Mouse (Mus musculus) ES-CJ7 (cell line): Measurements from ENCODE around the gene Pkd1.

Source experiments
- DNase-seq: peaks from one replicate; pipeline ENCODE4 v3.0.0; 2011; ENCODE audit warnings: low read depth, low spot score

Gene Pkd1

DNA sequence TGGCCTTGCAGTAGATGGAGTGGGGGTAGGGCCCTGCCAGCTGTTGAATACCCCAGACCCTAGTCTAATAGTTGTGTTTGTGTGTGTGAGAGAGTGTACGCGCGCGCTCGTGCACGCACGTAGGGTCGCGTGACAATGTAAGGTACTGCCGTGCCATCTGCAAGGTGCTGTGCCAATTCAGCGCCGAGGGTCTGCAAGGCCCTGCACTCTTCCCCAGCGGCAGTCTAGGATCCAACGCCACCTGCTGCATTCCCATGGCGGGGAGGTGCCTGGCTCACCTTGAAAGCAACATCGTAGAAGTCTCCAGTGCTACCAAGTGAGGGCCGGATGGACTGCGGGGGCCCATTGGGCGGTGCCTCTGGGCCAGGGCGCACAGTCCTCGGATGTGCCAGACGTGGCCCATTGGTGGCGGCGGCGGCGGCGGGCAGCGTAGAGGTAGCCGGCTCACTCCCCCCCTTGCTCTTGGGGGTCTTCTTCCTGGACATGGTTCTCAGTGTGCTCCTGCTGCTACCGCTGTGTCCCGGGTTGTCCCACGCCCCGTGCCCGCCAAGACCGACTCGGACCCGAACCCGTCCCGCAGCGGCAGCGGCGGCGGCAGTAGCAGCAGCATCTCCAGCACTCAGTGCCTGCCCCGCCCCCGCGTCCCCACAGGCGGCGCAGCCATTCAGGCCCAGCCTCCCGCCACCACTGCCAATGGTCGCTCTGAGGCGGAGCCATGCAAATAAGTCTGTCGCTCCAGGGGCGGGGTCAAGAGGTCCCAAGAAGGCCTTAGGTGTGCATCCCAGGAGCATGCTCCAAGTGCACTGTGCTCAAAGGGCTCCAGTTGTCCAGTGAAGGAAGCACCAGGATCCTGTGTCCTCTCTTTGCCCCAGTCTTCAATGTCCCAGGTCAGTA lies 16.3 kb upstream of the Pkd1 start:
- peak; percentile 95 for DNase-seq

DNA sequence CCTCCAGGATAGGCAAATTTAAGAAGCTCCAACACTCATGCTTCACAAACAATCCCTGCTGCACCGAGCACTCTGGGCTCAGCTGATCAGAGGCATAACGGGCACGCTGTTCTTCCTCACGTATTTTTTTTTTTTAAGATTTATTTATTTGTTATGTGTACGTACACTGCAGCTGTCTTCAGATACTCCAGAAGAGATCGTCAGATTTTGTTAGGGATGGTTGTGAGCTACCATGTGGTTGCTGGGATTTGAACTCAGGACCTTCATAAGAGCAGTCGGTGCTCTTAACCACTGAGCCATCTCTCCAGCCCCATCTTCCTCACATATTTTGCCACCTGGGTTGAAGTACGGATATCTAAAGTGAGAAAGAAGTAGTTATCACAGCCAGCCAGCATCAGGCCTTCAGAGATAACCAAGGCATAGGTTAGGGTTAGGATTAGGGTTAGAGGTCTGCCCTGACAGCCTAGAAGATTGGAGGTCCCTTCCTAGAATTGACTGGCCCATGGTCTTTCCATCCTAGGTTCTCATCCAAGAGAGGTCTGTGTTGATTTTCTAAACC lies 15.4 kb upstream of the Pkd1 start, which contains the start of gene Rab26:
TSS of gene Rab26 (minus strand) at position 51 of the 559 bp plus-strand sequence.
- DNase-seq: no peak

DNA sequence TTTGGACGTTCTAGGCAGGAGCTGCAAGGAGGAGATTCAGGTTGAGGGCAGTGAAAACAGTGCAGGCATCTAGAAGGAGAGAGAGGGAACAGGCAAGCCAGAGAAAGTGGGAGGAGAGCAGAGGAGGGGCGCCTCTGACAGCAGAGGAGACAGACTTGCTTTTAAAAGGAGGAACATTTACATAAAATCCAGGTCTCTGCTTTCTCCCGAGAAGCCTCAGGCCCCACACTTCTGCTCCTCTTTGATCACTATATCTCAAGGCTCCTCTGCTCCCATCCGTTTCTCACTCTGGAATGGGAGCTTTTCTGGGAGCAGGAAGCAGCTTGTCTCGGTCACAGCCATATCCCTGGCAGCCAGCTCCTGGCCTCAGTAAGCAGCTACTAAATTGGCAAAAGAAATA lies 14.3 kb upstream of the Pkd1 start:
- DNase-seq: no peak

DNA sequence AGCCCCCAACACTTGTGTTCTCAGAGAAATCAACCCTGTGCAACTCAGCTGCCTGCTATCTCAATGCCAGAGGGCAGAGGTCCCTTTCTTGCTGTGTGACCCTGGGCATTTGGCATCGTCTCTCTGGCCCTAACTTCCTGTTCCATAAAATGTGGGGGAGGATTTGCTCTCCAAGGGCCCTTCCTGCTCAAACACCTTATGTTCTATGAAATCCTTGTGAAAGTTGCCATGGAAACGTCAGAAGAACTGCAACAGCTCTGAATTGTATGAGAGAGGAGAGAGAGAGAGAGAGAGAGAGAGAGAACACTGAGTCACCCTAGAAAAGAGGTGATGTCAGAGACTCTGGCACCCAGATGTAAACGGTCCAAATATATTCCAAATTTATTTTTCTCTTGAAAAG lies 12.1 kb upstream of the Pkd1 start:
- DNase-seq: no peak

DNA sequence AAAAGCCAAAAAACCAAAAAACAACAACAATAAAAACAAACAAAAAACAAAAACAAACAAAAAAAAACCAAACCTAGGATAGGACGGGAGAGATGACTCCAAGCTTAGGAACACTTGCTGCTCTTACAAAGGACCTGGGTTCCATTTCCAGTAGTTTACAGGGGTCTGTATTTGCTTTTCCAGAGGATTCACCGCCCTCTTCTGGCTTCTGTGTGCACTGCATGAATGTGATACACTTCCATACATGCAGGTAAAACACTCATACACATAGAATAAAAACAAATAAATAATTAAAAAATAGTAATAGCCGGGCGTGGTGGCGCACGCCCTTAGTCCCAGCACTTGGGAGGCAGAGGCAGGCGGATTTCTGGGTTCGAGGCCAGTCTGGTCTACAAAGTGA lies 10.7 kb upstream of the Pkd1 start:
- peak; percentile 78 for DNase-seq

DNA sequence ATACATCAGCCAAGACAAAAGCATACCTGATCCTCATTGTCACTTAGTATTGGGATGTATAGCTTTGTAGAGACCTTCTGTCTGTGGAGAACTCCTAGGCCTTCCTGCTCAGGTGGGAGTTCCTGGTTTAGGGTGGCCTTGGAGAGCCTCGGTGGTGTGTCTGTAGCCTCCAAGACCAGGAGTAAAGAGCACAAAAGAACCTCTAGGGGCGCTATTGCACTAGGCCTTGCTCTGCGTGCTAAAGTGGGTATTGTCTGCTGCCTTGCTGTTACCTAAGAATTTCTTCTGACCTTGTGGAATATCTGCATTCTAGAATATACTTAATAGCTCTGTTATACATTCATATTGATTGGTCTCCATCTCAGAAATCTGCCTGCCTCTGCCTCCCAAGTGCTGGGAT lies 9.3 kb upstream of the Pkd1 start:
- DNase-seq: no peak

DNA sequence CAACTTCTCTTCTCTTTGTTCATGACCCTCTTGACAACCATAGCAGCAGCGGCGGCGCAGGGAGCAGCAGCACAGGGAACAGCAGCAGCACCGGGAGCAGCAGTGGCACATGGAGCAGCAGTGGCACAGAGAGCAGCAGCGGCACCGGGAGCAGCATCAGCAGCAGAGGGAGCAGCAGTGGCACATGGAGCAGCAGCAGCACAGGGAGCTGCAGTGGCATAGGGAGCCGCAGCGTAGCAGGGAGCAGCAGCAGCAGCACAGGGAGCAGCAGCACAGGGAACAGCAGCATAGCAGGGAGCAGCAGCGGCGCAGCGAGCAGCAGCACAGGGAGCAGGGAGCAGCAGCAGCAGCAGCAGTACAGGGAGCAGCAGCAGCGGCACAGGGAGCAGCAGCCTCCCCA lies 5.0 kb upstream of the Pkd1 start:
- peak; percentile 45 for DNase-seq

DNA sequence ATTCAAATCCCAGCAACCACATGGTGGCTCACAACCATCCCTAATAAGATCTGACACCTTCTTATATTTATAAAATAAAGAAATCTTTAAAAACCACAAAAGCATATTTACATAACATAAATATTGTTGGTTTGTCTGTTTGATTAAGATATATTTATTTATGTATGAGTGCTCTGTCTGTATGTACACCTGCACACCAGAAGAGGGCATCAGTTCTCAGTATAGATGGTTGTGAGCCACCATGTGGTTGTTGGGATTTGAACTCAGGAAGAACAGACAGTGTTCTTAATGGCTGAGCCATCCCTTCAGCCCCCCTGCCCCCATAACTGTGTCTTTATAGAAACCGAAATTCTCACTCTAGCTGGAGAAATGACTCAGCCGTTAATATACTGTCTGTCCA lies 4.4 kb upstream of the Pkd1 start:
- no peak for DNase-seq

DNA sequence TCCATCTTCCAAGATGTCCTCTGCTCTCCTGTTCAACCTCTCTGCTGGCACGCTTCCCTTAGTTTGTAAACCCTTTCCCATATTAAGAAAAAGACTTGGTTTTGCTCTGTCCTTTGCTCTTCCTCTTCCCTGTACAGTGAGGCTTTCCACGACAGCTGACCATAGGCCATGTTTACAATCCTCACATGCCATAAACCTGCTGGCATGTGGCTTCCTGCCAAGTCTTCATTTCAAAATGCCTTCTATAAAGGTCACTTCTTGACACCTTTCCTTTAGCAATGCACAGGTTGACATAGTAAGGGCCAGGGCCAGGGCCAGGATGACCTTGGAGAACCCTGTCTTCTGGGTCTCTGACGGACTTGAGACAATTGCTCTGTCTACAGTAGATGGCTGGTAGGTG lies 3.4 kb upstream of the Pkd1 start:
- no peak for DNase-seq

DNA sequence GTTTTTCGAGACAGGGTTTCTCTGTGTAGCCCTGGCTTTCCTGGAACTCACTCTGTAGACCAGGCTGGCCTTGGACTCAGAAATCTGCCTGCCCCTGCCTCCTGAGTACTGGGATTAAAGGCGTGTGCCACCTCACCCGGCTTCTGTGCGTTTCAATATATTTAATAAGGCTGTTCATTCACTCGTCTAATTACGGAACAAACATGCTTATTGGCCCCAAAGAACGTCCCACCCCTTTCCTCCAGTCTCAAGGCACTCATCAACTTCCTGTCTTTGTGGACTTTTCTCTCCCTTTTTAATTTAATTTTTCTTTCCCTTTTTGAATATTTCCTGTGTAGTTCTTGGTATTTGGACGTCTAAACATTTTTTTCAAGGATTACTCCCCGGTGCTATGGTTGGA lies 1.2 kb upstream of the Pkd1 start:
- DNase-seq: no peak

DNA sequence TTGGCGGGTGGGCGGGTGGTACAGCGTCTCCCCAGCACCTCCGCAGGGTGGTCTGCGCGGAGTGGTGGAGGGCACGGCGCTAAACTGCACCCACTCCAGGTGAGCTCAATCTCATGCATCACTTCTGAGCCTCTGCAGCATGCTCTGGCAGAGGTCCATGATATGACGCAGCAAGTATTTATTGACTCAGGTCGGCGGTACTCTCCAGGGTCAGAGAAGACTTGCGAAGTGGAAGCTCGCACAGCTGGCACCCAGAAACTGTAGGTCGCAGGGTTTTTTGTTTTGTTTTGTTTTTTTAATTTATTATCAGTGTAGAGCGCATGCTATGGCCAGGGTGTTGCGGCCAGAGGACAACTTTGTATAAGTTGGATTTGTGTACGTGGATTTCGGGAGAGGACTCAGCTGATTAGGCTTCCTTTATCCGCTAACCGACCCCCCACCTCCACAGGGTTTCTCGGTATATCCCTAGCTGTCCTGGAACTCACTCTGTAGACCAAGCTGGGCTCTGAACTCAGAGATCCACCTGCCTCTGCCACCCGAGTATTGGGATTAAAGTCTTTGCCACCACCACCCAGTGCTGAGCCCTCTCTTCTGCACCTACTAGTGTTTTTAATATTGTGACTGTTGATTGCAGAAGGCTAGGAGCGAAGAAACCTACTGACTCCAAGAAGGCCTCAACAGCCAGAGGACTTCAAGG lies 565 bp upstream of the Pkd1 start:
- DNase-seq: no peak

DNA sequence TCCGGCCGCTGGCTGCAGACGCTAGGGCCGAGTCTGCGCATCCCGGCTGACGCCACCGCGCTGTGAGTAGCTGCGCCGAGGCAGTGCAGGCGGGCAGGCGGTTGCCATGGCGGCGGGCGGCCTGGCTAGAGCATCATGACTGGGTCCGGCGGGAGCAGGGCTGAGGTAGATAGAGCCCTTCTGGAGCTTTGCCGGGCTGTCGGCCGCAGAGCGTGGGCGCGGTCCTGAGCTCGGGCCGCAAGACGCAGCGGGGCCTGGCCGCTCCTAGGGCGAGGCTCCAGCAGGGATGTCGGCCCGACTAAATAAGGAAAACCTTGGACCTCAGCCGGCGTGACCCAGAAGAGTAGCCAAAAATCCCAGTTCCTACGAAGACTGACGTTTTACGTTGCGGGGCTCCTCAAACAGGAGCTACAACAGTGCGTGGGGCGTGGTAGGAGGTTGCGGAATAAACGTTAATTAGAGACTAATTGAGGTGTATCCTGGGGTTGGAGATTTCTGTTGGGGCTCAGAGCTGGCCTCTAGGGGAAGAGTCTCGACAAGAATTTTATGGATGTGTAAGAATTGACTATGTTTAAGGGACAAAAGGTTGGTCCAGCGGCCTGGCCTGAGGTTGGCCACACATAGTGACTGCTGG lies 899 bp downstream of the Pkd1 start:
- DNase-seq: peak; percentile 80

DNA sequence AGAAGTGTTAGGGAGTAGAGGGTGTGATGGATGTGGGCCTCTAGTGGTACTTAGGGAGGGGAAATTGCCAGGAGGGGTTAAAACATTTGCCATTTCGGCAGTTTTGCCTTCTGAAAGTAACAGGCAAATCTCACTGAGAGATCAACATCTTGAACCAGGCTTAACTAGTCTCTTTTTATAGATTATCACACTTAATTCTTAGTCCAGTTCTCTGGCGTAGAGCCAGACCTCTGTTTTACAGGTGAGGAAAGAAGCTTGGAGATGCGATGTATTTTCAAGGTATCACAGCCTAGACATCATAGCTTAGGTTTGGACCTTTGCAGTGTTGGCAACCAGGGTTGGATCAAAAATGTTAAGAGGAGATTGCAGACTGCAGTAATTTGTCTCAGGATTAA lies 1.4 kb downstream of the Pkd1 start:
- no peak for DNase-seq

DNA sequence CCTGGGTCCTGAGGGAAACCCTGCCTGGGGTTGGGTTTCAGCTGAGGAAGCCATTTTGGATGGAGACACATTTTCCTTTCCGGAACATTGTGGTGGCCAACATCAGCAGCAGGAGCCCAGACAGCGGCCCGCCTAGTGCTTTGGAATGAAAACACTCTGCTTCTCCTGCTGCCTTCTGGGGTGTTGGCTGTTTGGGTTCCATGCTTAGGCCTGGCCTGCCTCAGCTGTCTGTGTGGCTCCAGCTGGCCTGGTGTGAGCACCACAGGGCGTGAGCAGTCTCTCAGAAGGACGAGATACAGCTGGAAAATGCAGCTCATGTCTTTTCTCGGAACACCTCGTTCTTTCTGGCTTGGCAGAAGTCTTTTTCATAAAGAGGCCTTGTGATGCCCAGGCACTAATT lies 7.5 kb downstream of the Pkd1 start:
- no peak for DNase-seq

DNA sequence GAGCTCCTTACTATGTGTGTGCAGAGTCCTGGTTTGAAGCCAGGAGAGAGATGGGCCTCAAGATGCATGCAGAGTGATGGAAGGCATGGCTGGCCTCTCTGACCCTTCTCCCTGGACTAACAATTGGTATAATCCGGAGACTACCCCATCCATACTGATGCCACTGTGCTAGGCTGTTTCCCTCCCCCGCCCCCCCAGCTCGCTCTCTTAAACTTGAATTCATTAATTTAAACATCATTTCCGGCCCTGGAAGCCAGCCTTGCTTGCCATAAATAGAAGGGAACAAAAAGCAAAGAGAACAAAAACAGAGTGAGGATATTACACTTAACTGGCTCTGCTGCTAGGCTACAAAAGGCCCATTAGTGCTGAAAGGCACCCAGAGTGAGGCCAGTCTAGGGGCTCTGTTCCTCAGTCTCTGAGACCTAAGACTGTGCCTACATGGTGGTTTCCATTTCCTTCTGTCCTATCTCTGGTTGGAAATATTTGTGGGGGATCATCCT lies 9.0 kb downstream of the Pkd1 start:
- DNase-seq: no peak

DNA sequence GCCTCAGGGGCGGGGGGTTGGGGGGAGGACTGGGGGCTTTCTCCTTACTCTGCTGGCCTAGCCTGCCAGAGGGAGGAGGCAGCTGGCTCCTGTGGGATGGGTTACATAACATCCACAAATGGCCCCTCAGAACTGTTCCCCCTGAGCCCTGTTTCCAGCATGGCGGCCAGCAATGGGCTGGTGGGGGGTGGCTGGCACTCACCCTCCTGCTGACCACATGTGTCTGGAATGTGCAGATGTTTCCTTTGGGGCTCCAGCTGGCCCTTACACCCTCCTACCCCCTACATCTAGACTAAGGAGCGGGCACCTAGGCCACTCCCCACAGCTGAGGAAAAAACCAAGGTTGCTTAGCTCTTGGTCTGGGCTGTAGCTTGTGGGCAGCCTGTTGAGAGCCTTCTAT lies 9.5 kb downstream of the Pkd1 start:
- no peak for DNase-seq

DNA sequence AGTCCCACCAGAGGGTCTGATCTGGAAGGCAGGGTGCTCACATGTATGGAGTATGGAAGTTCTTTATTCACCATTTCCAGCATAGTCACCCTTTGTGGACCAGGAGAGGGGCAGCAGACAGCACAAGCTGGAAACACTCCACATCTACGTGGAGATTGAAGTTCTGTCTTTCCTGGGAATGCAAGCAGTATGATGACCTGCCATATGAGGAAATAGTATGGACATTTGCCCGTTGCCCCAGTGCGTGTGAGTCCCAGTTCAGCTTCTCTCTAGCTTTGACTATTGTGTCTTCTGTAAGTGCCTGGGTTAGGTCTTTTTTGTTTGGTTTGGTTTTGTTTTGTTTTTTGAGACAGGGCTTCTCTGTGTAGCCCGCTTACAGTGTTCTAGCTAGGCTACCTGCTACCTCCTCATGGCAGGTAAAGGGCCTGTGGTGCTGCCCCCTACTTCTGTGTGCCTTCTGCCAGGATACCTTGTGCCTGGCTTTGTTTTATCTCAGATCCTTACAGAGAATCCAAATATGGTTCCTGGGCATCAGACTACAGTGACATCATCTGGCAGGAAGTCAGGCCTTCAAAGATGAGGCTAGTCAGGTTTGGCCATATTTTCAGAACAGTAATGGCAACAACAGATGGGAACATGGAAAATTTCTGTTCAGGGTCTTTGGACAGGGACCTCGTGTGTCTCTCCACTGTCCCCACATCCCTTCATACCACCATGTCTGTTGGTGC lies 10.8 kb downstream of the Pkd1 start:
- no peak for DNase-seq

DNA sequence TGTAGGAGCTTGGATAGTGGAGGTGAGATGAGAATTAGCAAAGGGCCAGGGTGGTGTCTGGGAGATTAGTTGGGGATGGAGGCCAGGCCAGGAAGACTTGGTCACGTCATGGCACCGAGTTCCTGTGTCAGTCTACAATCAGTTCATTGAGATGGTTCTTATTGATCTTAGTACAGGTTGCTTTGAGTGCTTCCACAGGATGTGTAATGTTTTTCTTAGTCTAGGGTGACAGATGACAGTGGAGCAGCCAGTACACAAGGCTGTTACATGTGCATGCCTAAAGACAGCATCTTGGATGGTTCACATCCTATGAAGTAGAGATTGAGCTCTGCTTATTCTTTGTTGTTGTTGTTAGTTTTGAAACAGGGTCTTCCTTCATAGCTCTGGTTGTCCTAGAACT lies 12.0 kb downstream of the Pkd1 start:
- no peak for DNase-seq

DNA sequence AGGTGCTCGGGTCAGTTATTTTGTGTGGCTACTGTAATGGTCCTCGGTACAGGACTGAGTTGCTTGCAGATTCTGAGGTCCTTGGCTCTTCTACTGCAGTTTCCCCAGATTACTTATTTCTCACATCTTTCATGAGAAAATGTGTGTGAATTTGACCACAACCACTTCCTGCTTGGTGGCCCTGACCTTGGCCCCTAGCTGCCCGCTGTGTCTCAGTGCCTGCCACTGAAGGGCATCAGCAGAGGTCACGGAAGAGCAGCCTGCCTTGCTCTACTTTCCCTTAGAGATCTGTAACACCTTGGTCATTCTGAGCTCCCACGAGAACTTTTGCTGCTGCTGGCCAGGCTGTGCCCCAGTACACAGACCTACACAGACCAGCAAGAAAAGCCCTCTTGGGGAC lies 14.0 kb downstream of the Pkd1 start:
- DNase-seq: no peak

DNA sequence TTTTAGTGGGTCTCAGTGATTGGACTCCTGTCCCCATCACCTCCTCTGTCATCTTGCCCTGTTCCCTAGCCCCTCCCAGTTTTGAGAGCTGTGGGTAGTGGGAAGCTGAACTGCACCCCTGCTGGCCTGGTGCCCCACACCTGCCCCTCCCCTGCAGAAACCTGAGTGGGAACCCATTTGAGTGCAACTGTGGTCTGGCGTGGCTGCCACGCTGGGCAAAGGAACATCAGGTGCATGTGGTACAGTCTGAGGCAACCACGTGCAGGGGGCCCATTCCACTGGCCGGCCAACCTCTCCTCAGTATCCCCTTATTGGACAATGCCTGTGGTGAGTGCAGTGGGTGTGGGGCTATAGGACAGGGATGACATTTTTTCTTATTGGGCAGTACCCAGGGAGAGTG lies 14.8 kb downstream of the Pkd1 start:
- no peak for DNase-seq

DNA sequence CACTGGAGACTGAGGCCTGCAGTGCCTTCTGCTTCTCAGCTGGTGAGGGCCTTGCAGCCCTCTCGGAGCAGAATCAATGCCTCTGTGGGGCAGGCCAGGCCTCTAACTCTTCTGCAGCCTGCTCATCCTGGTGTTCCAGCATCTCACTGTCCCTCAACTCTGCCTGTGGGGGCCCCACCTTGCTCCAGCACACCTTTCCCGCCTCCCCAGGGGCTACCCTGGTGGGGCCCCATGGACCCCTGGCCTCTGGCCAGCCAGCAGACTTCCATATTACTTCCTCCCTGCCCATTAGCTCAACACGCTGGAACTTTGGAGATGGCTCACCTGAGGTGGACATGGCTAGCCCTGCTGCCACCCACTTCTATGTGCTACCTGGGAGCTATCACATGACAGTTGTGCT lies 15.5 kb downstream of the Pkd1 start:
- no peak for DNase-seq

DNA sequence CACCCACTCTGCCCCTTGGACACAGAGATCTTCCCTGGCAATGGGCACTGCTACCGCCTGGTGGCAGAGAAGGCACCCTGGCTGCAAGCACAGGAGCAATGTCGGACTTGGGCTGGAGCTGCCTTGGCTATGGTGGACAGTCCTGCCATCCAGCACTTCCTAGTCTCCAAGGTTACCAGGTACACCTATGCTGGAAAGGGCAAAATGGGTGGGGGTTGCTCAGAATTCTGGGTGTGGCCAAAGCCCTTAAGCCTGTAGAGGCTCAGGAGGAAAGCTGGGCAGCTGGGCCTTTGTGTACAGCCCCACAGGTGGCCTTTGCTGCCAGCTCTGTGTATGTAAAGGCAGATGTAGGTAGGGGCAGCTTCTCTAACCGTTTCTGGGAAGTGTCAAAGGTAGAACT lies 16.2 kb downstream of the Pkd1 start:
- no peak for DNase-seq
